Mouse (Mus musculus) stomach, postnatal 0 days (tissue): Measurements from ENCODE around the gene Atg4c. TPM values are rescaled to one million over a fixed set of nuclear protein-coding genes. Genes with fewer than 3 reads are reported as not detected.

ENCODE experiments used
- ATAC-seq: fragments of 200-750 bp; cut with Nextera tagmentation; 2 replicates; pipeline ENCODE4 v1.8.0; 2017; ENCODE audit not compliant: low FRiP score, low TSS enrichment
- DNase-seq: peaks from one replicate; pipeline ENCODE4 v3.0.0-alpha.2; 2016; ENCODE audit warnings: low spot score
- H3K27ac ChIP-seq: fragments of 300-500 bp; sonication (generic); replicated peaks from 2 replicates; pipeline ENCODE4 v1.5.1; 2014; ENCODE audit warnings: mild to moderate bottlenecking, control low read depth
- H3K27me3 ChIP-seq: fragments of 300-500 bp; sonication (generic); 2 replicates; pipeline ENCODE4 v1.6.1; 2014; ENCODE audit warnings: low read length; ENCODE audit not compliant: control insufficient read depth, insufficient read depth
- H3K36me3 ChIP-seq: fragments of 300-500 bp; sonication (generic); 2 replicates; pipeline ENCODE4 v1.6.1; 2014; ENCODE audit warnings: low read length, mixed read lengths; ENCODE audit not compliant: control insufficient read depth, insufficient read depth
- H3K4me1 ChIP-seq: fragments of 300-500 bp; sonication (generic); replicated peaks from 2 replicates; pipeline ENCODE4 v1.6.1; 2014; ENCODE audit warnings: antibody characterized with exemption; ENCODE audit not compliant: control insufficient read depth, insufficient read depth
- H3K4me2 ChIP-seq: fragments of 300-500 bp; sonication (generic); replicated peaks from 2 replicates; pipeline ENCODE4 v1.6.1; 2014; ENCODE audit warnings: low read depth, mild to moderate bottlenecking, control low read depth, moderate library complexity
- H3K4me3 ChIP-seq: fragments of 300-500 bp; sonication (generic); 2 replicates; pipeline ENCODE4 v1.5.1; 2014; ENCODE audit warnings: low read depth, low read length, control low read depth
- H3K9ac ChIP-seq: fragments of 300-500 bp; sonication (generic); 2 replicates; pipeline ENCODE4 v1.6.1; 2014; ENCODE audit warnings: mild to moderate bottlenecking, low read length, control low read depth, mixed read lengths
- H3K9me3 ChIP-seq: fragments of 300-500 bp; sonication (generic); 2 replicates; pipeline ENCODE4 v1.6.1; 2016; ENCODE audit warnings: low read length; ENCODE audit not compliant: control insufficient read depth
- CTCF ChIP-seq: IDR thresholded peaks from 2 replicates; pipeline ENCODE4 v1.5.1; 2016; ENCODE audit warnings: antibody characterized with exemption, low read depth, mild to moderate bottlenecking, moderate library complexity
- EP300 ChIP-seq: optimal IDR thresholded peaks from 2 replicates; pipeline ENCODE3; 2016; ENCODE audit warnings: antibody characterized with exemption
- WGBS: fragments of 180-500 bp; shearing (Covaris S2); extraction: QIAGEN DNeasy Blood & Tissue Kit; methylation state at CpG from one replicate; pipeline ENCODE4 v1.1.7; 2014; 5-methylcytosine and 5-hydroxymethylcytosine counted together
- polyA plus RNA-seq: library from polyadenylated mRNA; unstranded; fragments of >200 nt; fragmentation: Nextera tagmentation; extraction: Ambion mirVana; gene quantifications from 2 replicates; pipeline ENCODE4 v1.2.1, GENCODE M21; 2015

Gene Atg4c
- polyA plus RNA-seq, 1 experiment from 2014 or later = 7.3 TPM

DNA sequence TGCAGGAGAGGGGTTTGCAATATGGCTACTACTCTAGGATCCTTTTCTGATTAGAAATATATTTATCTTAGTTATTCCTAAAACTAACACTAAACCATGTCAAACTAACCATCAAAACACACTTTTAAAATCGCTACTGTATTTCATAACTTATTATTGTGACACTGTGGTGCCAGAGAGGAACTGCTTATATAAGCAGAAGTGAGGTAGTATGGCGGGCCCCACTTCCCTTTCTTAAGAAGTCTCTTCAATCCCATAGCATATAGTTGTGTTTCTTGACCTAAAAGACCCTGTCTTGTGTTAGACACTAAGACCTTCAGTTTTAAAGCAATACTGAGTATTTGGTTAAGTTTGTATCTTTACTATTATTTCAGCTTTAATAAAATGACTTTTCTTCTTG lies 31.1 kb downstream of the Atg4c start:
- Histone ChIP-seq H3K27me3 (no peaks in the 10 kb centered on the region), H3K4me3 (no peak overlapping the region), H3K36me3 (0 out of 2 replicates have a peak, but pooled peaks cover 5% of the 10 kb centered on the region), H3K9ac (no peak overlapping the region), H3K4me1 (no peaks in the 10 kb centered on the region), H3K4me2 (no peak overlapping the region), H3K27ac (no peak overlapping the region), H3K9me3 (no peaks in the 10 kb centered on the region)
- TF ChIP-seq CTCF = no peak
- no peak for TF ChIP-seq EP300
- DNase-seq (no peak), ATAC-seq (no peak)
- 85% methylated on average over 2 of the region's 2 CpGs for WGBS

DNA sequence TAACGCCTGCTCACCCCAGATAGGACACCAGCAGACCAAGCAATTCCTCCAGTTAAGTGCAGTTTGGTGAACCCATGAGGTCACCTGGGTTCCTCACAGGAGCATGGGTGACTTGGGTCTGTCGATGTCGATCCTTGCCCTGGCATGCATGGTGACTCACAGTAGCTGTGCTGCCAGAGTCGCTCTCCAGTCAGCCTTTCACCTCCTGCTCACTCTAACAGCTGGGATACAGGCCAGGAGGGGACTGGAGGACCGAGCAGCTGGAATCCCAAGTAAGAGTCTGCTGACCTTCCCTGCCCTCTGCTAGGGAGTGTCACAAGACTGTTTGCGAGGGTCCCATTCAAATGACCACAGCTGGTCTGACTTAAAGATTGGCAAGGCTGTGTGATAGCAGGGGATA lies 33.5 kb downstream of the Atg4c start:
- Histone ChIP-seq H3K36me3 (0 out of 2 replicates have a peak, but pooled peaks cover 4% of the 10 kb centered on the region), H3K9ac (no peak overlapping the region), H3K4me1 (no peaks in the 10 kb centered on the region), H3K4me2 (no peak overlapping the region), H3K27me3 (no peaks in the 10 kb centered on the region), H3K9me3 (no peaks in the 10 kb centered on the region), H3K27ac (no peak overlapping the region), H3K4me3 (no peak overlapping the region)
- ATAC-seq = 0 out of 2 replicates have a peak, but pooled peaks have one; percentile 47
- DNase-seq = no peak
- TF ChIP-seq CTCF (no peak), EP300 (no peak)
- 68% methylated on average over 6 of the region's 6 CpGs for WGBS

DNA sequence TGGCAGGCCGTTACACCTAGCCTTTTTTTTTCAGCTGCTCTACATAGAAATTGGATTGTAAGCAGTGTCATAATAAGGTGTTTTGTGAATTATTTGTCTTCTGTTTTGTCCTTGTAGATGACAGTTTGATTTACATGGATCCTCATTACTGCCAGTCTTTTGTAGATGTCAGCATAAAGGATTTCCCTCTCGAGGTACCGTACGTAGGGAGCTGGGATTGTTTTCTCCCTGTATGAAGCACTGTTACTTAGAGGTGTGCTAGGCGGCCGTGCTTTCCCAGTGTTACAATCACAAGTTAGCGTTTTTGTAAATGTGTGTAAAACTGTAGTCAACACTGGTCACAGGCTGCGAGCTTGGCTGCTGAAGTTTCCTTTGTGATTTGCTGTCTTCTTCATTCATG lies 35.6 kb downstream of the Atg4c start:
- no peaks in the 10 kb centered on the region for H3K27me3 ChIP-seq
- no peak for ATAC-seq
- WGBS = 86% methylated on average over 8 of the region's 8 CpGs
- DNase-seq = no peak
- no peak overlapping the region for H3K4me2 ChIP-seq
- no peaks in the 10 kb centered on the region for H3K4me1 ChIP-seq
- TF ChIP-seq CTCF (no peak), EP300 (no peak)
- no peaks in the 10 kb centered on the region for H3K9me3 ChIP-seq
- H3K4me3 ChIP-seq = no peak overlapping the region
- H3K36me3 ChIP-seq = no peaks in the 10 kb centered on the region
- H3K27ac ChIP-seq = no peak overlapping the region
- H3K9ac ChIP-seq = no peak overlapping the region

DNA sequence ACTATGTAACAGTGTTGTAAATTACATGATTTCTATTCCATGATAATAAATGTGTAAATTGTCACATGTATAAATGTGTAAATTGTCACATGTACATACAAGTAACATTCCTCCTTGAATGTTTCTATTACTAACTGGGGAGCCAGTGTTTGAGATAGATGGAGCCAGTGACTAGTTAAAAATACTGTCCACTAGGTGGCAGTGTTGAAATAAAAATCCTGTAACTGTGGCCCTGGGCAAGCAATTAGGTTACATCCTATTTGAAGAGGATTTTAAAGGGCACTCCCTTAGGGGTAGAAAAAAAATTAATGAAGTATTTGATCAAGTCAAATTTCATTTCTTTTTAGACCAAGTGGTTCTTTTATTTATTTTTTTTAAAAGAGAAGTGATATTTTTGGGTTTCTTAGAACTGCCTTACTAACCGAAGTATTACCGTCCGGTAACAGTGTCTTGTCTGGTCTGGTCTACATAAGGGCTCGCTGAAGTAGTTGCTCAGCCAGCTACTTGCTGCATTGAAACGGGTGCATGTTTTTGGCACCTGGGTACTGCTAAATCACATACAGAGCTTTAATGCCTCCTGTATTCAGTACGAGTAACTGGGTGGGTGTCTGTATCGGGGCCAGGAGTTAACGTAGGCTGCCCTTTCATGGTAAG lies 41.6 kb downstream of the Atg4c start:
- TF ChIP-seq CTCF = peak; percentile 79
- no peak for TF ChIP-seq EP300
- Histone ChIP-seq H3K9me3 (no peaks in the 10 kb centered on the region), H3K9ac (no peak overlapping the region), H3K27ac (no peak overlapping the region), H3K27me3 (no peaks in the 10 kb centered on the region), H3K4me2 (no peak overlapping the region), H3K36me3 (no peaks in the 10 kb centered on the region), H3K4me3 (no peak overlapping the region), H3K4me1 (no peaks in the 10 kb centered on the region)
- WGBS = 91% methylated on average over 8 of the region's 8 CpGs
- no peak for ATAC-seq
- DNase-seq = no peak

DNA sequence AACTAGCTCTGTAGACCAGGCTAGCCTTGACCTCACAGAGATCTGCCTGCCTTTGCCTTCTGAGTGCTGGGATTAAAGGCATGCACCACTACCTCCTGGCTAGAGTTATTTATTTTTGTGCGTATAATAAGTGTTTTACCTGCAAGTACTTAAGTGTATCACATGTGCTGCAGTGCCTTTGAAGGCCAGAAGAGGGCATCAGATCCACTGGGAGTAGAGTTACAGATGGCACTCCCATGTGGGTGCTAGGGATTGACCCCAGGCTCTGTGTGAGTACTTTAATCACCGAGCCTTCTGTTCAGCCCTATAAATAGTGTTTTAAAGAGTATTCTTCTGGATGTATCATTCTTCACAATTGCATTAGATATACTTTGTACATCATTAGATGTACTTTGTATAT lies 44.6 kb downstream of the Atg4c start:
- Histone ChIP-seq H3K27me3 (no peaks in the 10 kb centered on the region), H3K4me3 (no peak overlapping the region)
- ATAC-seq = no peak

DNA sequence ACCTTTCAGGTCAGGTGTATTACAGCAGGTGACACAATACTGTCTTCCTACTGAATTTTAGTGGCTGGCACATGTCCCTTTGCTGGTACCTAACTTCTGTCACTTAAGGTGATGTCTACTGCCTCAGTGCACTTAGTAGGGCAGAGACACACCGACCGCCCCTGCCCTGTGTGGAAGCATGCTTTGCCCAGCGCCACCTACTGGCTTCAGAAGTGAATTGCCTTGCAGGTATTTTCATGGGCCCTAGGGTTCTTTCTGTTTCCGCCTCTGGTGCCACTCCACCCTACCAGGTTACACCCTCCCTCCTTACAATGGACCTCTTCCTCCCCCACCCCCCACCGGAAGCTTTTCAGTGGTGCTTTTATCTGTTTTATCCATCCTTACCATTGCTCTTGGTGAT lies 47.9 kb downstream of the Atg4c start:
- no peak for ATAC-seq
- no peak for TF ChIP-seq EP300
- peak; percentile 41 for TF ChIP-seq CTCF

More for the DNA sequence above, 44.6 kb downstream of the Atg4c start:
- Histone ChIP-seq H3K9me3 (no peaks in the 10 kb centered on the region), H3K4me1 (no peaks in the 10 kb centered on the region), H3K27ac (no peak overlapping the region), H3K36me3 (no peaks in the 10 kb centered on the region), H3K9ac (no peak overlapping the region), H3K4me2 (no peak overlapping the region)
- 93% methylated on average over 2 of the region's 2 CpGs for WGBS
- no peak for TF ChIP-seq EP300
- peak; percentile 47 for TF ChIP-seq CTCF
- no peak for DNase-seq

More for the DNA sequence above, 47.9 kb downstream of the Atg4c start:
- Histone ChIP-seq H3K4me1 (no peaks in the 10 kb centered on the region), H3K27me3 (no peaks in the 10 kb centered on the region), H3K9ac (no peak overlapping the region), H3K4me3 (no peak overlapping the region), H3K4me2 (no peak overlapping the region), H3K36me3 (no peaks in the 10 kb centered on the region), H3K9me3 (no peaks in the 10 kb centered on the region), H3K27ac (no peak overlapping the region)
- DNase-seq = no peak
- 53% methylated on average over 5 of the region's 5 CpGs for whole genome bisulfite sequencing
